Mouse (Mus musculus): ENCODE results near the gene Olfr959.

GRCm38 (mm10) chr9:39523616-39524285, 51.6 kb downstream of the Olfr959 start:
- no peak for TF ChIP-seq GATA1 (IDR thresholded peaks at IDR 0.05; ENCODE audit: low read length)
- no peak for TF ChIP-seq TAL1 (IDR thresholded peaks at IDR 0.05; ENCODE audit: low read length)
